Mouse (Mus musculus): ENCODE measurements around the gene B4galt2.

- TF ChIP-seq USF1 (IDR thresholded peaks at IDR 0.05; ENCODE audit: low read depth, low read length) = no peak
- no peak for TF ChIP-seq TBP (IDR thresholded peaks at IDR 0.05; ENCODE audit: low read depth, low read length)
These were observed 1.8 kb upstream of the B4galt2 start for GRCm38 (mm10) chr4:117885093-117885492.
